In the genomic region with DNA sequence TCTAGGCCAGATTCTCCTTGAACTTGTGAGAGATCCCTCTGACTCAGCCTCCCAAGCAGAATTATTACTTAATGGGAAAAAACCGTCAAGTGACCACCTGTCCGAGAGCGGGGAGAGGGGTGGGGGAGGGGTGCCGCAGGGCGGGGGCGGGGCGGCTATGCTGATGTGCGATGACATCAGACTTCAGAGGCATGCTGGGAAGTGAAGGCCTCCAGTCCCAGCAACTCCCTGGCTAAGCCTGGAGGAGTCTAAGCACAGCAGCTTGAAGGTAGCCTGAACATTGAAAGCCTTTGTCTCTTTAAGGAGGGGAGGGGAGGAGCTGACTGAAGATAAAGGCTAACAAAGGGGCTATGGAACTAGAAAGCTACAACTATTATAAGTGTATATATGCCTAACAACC, we compare ENCODE assay signal across 15 mouse cellular contexts.
"Had no signal": no experiment of that assay in that cellular context is flagged by ENCODE, and none has a peak within 500 bp of the region (broad histone marks: within the 10 kb centered on the region; RNA-seq: fewer than 3 reads in every experiment).

No protein-coding gene starts in this region.

- H3K9me3 ChIP-seq: limb, embryonic 12.5 days; megakaryocyte, embryonic 14.5 days; midbrain, embryonic 12.5 days had no signal

- H3K27ac ChIP-seq: limb, embryonic 12.5 days; liver, embryonic 14.5 days; midbrain, embryonic 12.5 days had no signal

- H3K36me3 ChIP-seq: limb, embryonic 12.5 days; midbrain, embryonic 12.5 days had no signal

- H3K4me3 ChIP-seq: layer of hippocampus, adult 2 months; limb, embryonic 12.5 days; megakaryocyte, embryonic 14.5 days; midbrain, embryonic 12.5 days had no signal

- H3K4me1 ChIP-seq: limb, embryonic 12.5 days; midbrain, embryonic 12.5 days had no signal

- DNase-seq: kidney, adult 8-10 months; kidney, postnatal 10 days; kidney, postnatal 4 days; lung, adult 2 months; lung, postnatal 4 days; right cerebral cortex, postnatal 25 days; thymus, adult 18-20 months; thymus, postnatal 14 days had no signal

- ATAC-seq: intestine, postnatal 0 days; lung, postnatal 0 days had no signal

- H3K27me3 ChIP-seq: midbrain, embryonic 12.5 days had no signal

- H3K9ac ChIP-seq: limb, embryonic 12.5 days; liver, embryonic 14.5 days; midbrain, embryonic 12.5 days had no signal

- H3K4me2 ChIP-seq: limb, embryonic 12.5 days; midbrain, embryonic 12.5 days had no signal
